Mouse (Mus musculus) heart, adult 2 months (tissue): ENCODE measurements around the gene Dlg4.

ENCODE experiments used
- CTCF ChIP-seq: fragments of 200-600 bp; IDR thresholded peaks from 2 replicates; pipeline ENCODE4 v1.8.1; 2022; ENCODE audit warnings: antibody characterized with exemption, mild to moderate bottlenecking, moderate library complexity
- POLR2A ChIP-seq: fragments of 200-500 bp; IDR thresholded peaks from 2 replicates; pipeline ENCODE4 v1.6.1; 2011; ENCODE audit warnings: mild to moderate bottlenecking, low read depth, low read length, control low read depth; ENCODE audit not compliant: insufficient read depth

- TF ChIP-seq POLR2A, result no peak
- TF ChIP-seq CTCF, result no peak
Measured at GRCm38 (mm10) chr11:70013408-70013807, 3.3 kb upstream of the Dlg4 start.
